ENCODE assay signal across 9 mouse cellular contexts in the genomic region with DNA sequence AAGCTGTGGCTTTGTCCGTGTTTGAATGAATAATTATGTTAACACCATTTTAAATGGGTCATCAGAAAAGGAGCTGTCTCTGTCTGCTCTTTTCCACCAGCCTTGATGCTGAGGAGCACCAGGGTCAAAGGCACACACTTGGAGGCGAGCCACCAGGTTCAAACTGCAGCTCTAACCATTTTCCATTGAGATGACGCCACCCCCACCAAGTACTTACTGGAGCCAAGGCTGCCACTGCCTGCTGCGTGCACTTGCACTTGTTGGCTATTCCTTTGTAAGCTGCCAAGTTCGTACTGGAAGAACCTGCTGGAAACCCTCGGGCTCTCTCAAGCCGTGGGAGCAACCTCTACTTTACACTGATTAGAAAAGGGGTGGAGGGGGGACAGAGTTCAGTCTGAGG.
DNase-seq lines count a peak whose midpoint lies in the region; ATAC-seq and TF ChIP-seq lines count a peak whose summit lies in the region.
"Had no signal": no experiment of that assay in that cellular context is flagged by ENCODE, and none has a peak within 500 bp of the region (broad histone marks: within the 10 kb centered on the region; RNA-seq: fewer than 3 reads in every experiment).

No protein-coding gene starts in this region.

- DNase-seq in cerebellum, adult 11-12 months: peak; percentile 14
- peak; percentile 16 to 30 for DNase-seq in lung, adult 18-20 months
- no peak for DNase-seq in lung, postnatal 14 days
- DNase-seq in brain, embryonic 14.5 days (ENCODE audit: low read depth): peak; percentile 85
- peak; percentile 73 to 84 for DNase-seq in kidney, postnatal 36 days
- DNase-seq in urinary bladder, postnatal 14 days (ENCODE audit: low spot score): no peak
- DNase-seq: liver, embryonic 13.5 days had no signal

- no peak overlapping the region for H3K4me2 ChIP-seq in neural tube, embryonic 15.5 days
- H3K4me2 ChIP-seq: liver, embryonic 13.5 days had no signal

- H3K9ac ChIP-seq in neural tube, embryonic 15.5 days (replicated peaks): no peak overlapping the region
- H3K9ac ChIP-seq: liver, embryonic 13.5 days had no signal

- 0 out of 2 replicates have a peak, but pooled peaks cover 4% of the 10 kb centered on the region for H3K4me1 ChIP-seq in neural tube, embryonic 15.5 days
- H3K4me1 ChIP-seq: liver, embryonic 13.5 days had no signal

- H3K9me3 ChIP-seq in neural tube, embryonic 15.5 days (replicated peaks): no peaks in the 10 kb centered on the region
- H3K9me3 ChIP-seq: liver, embryonic 13.5 days had no signal

- no peak for TF ChIP-seq POLR2A in brain, embryonic 14.5 days (IDR thresholded peaks at IDR 0.05; ENCODE audit: borderline replicate concordance, extremely low read depth, insufficient read depth, insufficient read length, poor library complexity, severe bottlenecking)

- no peaks in the 10 kb centered on the region for H3K36me3 ChIP-seq in neural tube, embryonic 15.5 days
- H3K36me3 ChIP-seq: liver, embryonic 13.5 days had no signal

- H3K27ac ChIP-seq in neural tube, embryonic 15.5 days (replicated peaks): no peak overlapping the region
- H3K27ac ChIP-seq: liver, embryonic 13.5 days had no signal

- H3K27me3 ChIP-seq in neural tube, embryonic 15.5 days (replicated peaks): no peaks in the 10 kb centered on the region; the same call in 1 of the 2 replicates
- H3K27me3 ChIP-seq: liver, embryonic 13.5 days had no signal

- no peak overlapping the region for H3K4me3 ChIP-seq in neural tube, embryonic 15.5 days (replicated peaks)
- H3K4me3 ChIP-seq: liver, embryonic 13.5 days had no signal

- no peak for TF ChIP-seq CTCF in brain, embryonic 14.5 days (IDR thresholded peaks at IDR 0.05; ENCODE audit: borderline replicate concordance, extremely low read depth, insufficient read depth, insufficient read length)

- no peak for ATAC-seq in cerebellum, adult (ENCODE audit: insufficient number of reproducible peaks, low FRiP score, low TSS enrichment)
- ATAC-seq in neural tube, embryonic 15.5 days (ENCODE audit: low FRiP score): no peak

- 66% methylated on average over 7 of the region's 7 CpGs for WGBS in neural tube, embryonic 15.5 days

Comparison
In these comparisons a context has a peak if more than half of its experiments do, and no peak if none do; other contexts are left out.
1. DNase-seq: peak in cerebellum, adult 11-12 months (single experiment), lung, adult 18-20 months (2 of 2), brain, embryonic 14.5 days (single experiment) and kidney, postnatal 36 days (2 of 2); none in lung, postnatal 14 days (single experiment) and urinary bladder, postnatal 14 days (single experiment).